Mouse (Mus musculus) midbrain, postnatal 0 days (tissue): ENCODE results near the gene Smarcd3. TPM values are rescaled to one million over a fixed set of nuclear protein-coding genes. Genes with fewer than 3 reads are reported as not detected.

ENCODE experiments used
- ATAC-seq: fragments of 200-750 bp; cut with Nextera tagmentation; 2 replicates; pipeline ENCODE4 v1.8.0; 2017; ENCODE audit warnings: moderate number of reproducible peaks, mild to moderate bottlenecking, moderate TSS enrichment, moderate library complexity; ENCODE audit not compliant: low FRiP score
- DNase-seq: peaks from one replicate; pipeline ENCODE4 v3.0.0-alpha.2; 2015; ENCODE audit warnings: low spot score
- H3K27ac ChIP-seq: fragments of 300-500 bp; sonication (generic); 2 replicates; pipeline ENCODE4 v1.5.1; 2014; ENCODE audit warnings: low read depth, mild to moderate bottlenecking, low read length, mixed read lengths
- H3K27me3 ChIP-seq: fragments of 300-500 bp; sonication (generic); 2 replicates; pipeline ENCODE4 v1.6.1; 2014; ENCODE audit warnings: low read length, control low read depth, mixed read lengths; ENCODE audit not compliant: insufficient read depth
- H3K36me3 ChIP-seq: fragments of 300-500 bp; sonication (generic); 2 replicates; pipeline ENCODE4 v1.6.1; 2014; ENCODE audit warnings: low read length, control low read depth, mixed read lengths; ENCODE audit not compliant: insufficient read depth
- H3K4me1 ChIP-seq: fragments of 300-500 bp; sonication (generic); 2 replicates; pipeline ENCODE4 v1.6.1; 2014; ENCODE audit warnings: mild to moderate bottlenecking, control low read depth, antibody characterized with exemption, low read length, mixed read lengths; ENCODE audit not compliant: insufficient read depth
- H3K4me2 ChIP-seq: fragments of 300-500 bp; sonication (generic); 2 replicates; pipeline ENCODE4 v1.6.1; 2014; ENCODE audit warnings: low read depth, mild to moderate bottlenecking, low read length, mixed read lengths; ENCODE audit not compliant: poor library complexity, severe bottlenecking
- H3K4me3 ChIP-seq: fragments of 300-500 bp; sonication (generic); 2 replicates; pipeline ENCODE4 v1.5.1; 2014; ENCODE audit warnings: low read depth, mild to moderate bottlenecking, low read length, moderate library complexity
- H3K9ac ChIP-seq: fragments of 300-500 bp; sonication (generic); replicated peaks from 2 replicates; pipeline ENCODE4 v1.6.1; 2014; ENCODE audit warnings: mild to moderate bottlenecking, low read length, moderate library complexity, mixed read lengths; ENCODE audit not compliant: poor library complexity, severe bottlenecking
- H3K9me3 ChIP-seq: fragments of 300-500 bp; sonication (generic); 2 replicates; pipeline ENCODE4 v1.6.1; 2016; ENCODE audit warnings: low read length, control low read depth
- CTCF ChIP-seq: IDR thresholded peaks from 2 replicates; pipeline ENCODE4 v1.5.1; 2016; ENCODE audit warnings: antibody characterized with exemption, mild to moderate bottlenecking
- WGBS: fragments of 180-500 bp; shearing (Covaris S2); extraction: QIAGEN DNeasy Blood & Tissue Kit; methylation state at CpG from one replicate; pipeline ENCODE4 v1.1.7; 2014; 5-methylcytosine and 5-hydroxymethylcytosine counted together
- polyA plus RNA-seq: library from polyadenylated mRNA; unstranded; fragments of >200 nt; fragmentation: Nextera tagmentation; extraction: Ambion mirVana; gene quantifications from 2 replicates; pipeline ENCODE4 v1.2.1, GENCODE M21; 2015
- total RNA-seq: library from RNA; depleted of rRNA; stranded (reverse); fragments of >200 nt; gene quantifications from 2 replicates; pipeline ENCODE4 v1.2.3, GENCODE M21; 2014

Gene Smarcd3
- total and polyA plus RNA-seq, 2 experiments from 2014 or later, result 189 to 279 TPM

DNA sequence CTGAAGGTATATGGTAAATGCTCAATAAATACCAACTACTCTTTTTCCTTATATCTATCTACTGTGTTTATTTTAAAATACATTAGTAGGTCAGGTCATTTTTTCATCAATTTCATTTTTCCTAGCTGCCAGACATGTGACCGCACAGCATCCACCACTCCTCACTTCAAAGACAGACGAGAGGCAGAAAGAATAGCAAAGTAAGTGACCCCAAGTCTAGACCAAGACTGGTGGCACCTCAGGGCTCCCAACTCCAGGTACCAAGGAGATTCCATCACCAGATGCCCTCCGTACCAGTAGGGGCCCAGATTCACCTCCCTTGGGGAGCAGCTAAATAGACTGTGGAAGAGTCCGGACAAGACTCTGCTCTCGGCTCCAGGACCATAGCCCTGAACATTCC is 29.9 kb downstream of the Smarcd3 start:
- no peak overlapping the region for H3K4me2 ChIP-seq
- H3K36me3 ChIP-seq, result peaks cover 45% of the 10 kb centered on the region
- no peaks in the 10 kb centered on the region for H3K9me3 ChIP-seq
- ATAC-seq, result no peak
- 89% methylated on average over 5 of the region's 5 CpGs for WGBS
- H3K27ac ChIP-seq, result no peak overlapping the region
- H3K9ac ChIP-seq, result no peak overlapping the region
- no peak for TF ChIP-seq CTCF
- H3K4me3 ChIP-seq, result no peak overlapping the region
- H3K4me1 ChIP-seq, result peaks cover 24% of the 10 kb centered on the region; the same call in 1 of the 2 replicates
- no peaks in the 10 kb centered on the region for H3K27me3 ChIP-seq
- no peak for DNase-seq

DNA sequence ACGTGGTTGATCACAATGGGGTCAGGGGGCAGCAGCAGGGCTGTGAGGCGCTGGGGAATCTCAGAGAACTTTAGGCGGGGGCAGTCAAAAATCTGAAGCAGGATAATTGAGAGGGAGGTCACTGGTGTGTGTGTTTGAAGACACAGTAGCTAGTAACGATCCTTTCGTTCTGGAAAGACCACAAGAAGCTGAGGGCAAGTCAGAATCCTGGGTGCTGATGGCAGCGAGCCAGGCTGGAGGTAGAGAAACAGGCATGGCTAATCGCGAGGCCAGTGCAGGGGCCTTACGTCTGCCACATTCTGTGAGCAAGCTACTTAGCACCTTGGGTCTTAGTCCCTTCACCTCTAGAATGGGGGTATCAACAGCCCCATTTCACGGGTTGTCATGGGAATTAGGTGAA is 30.3 kb downstream of the Smarcd3 start:
- WGBS, result 67% methylated on average over 10 of the region's 10 CpGs
- Histone ChIP-seq H3K36me3 (peaks cover 47% of the 10 kb centered on the region), H3K4me2 (no peak overlapping the region), H3K4me3 (no peak overlapping the region), H3K27ac (no peak overlapping the region), H3K27me3 (no peaks in the 10 kb centered on the region), H3K9me3 (no peaks in the 10 kb centered on the region), H3K4me1 (peaks cover 22% of the 10 kb centered on the region; the same call in 1 of the 2 replicates), H3K9ac (no peak overlapping the region)
- DNase-seq (no peak), ATAC-seq (no peak)
- no peak for TF ChIP-seq CTCF

DNA sequence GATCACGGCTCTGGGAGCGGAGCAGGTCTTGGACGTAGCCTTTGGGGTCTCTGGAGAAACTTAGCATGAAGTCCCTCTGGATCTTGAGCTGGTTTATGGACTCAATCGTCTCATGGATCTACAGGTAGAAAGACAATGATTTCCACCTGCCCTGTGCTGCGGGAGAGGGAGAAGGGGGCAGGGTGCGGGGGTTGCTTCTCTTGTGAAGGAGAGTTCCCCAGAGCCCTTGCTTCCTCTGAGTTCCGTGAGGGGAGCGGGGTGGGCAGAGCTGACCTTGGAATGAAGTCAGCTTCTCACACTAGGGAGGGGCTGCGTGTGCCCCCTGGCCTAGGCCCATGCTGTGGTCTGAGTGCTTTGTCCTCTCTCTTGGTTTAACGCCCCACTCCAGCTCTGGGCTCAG is 31.0 kb downstream of the Smarcd3 start:
- TF ChIP-seq CTCF, result no peak
- H3K9me3 ChIP-seq, result no peaks in the 10 kb centered on the region
- H3K4me2 ChIP-seq, result no peak overlapping the region
- H3K4me1 ChIP-seq, result peaks cover 22% of the 10 kb centered on the region; the same call in 1 of the 2 replicates
- DNase-seq (no peak), ATAC-seq (no peak)
- no peak overlapping the region for H3K9ac ChIP-seq
- WGBS, result 83% methylated on average over 10 of the region's 10 CpGs
- H3K4me3 ChIP-seq, result no peak overlapping the region
- no peaks in the 10 kb centered on the region for H3K27me3 ChIP-seq
- no peak overlapping the region for H3K27ac ChIP-seq
- H3K36me3 ChIP-seq, result peaks cover 49% of the 10 kb centered on the region

DNA sequence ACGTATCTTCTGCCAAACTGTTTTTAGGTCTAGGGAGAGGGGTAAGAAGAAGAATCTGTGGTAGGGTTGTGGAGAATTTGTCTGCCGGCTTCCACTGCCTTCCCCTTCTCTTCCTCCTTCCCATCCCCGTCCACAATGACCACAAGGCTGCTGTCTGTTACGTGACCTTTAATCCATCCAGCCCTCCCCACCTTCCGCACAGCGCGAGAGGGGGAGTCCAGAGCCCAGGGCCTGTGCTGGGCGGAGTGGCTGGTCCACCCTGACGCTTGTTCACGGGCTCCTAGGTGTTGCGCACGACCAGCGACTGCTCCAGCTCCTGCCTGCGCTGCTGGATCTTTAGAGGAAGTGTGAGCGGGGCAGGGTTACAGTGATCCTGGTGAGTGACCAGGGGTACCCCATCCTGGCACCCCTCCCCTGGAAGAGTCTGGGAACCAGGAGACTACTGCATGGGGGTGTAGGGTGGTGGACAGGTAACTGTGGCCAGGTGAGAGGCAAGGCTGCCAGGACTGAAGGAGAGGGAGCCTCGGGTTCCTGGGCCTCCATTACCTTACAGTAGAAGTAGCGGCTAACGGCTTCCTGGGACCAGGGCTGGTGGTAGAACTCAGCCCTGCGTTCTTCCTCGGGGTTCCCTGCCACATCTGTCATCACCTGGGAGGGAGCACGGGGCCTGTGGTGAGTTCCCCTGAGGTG is 31.6 kb downstream of the Smarcd3 start:
- H3K27ac ChIP-seq, result no peak overlapping the region
- WGBS, result 68% methylated on average over 21 of the region's 21 CpGs
- H3K36me3 ChIP-seq, result peaks cover 49% of the 10 kb centered on the region
- no peak overlapping the region for H3K9ac ChIP-seq
- ATAC-seq (no peak), DNase-seq (no peak)
- H3K27me3 ChIP-seq, result no peaks in the 10 kb centered on the region
- H3K4me3 ChIP-seq, result no peak overlapping the region
- H3K4me2 ChIP-seq, result no peak overlapping the region
- TF ChIP-seq CTCF, result no peak
- no peaks in the 10 kb centered on the region for H3K9me3 ChIP-seq
- H3K4me1 ChIP-seq, result peaks cover 26% of the 10 kb centered on the region

DNA sequence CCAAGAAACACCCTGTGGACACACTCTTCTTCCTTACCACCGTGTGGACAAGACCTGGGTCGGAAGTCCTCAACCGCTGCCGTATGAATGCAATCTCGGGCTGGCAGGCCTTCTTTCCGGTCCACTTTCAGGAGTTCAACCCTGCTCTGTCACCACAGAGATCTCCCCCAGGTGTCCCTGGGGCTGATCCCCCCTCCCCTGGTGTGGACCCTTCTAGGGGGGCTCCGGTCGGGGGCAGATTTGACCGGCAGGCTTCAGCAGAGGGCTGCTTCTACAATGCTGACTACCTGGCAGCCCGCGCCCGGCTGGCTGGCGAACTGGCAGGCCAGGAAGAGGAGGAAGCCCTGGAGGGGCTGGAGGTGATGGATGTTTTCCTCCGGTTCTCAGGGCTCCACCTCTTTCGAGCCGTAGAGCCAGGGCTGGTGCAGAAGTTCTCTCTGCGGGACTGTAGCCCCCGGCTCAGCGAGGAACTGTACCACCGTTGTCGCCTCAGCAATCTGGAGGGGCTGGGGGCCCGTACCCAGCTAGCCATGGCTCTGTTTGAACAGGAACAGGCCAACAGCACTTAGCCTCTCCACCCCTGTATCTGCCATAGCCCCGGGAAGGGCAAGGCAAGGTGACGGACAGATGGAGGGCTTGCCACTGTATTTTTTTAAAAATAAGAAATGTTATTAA is 32.3 kb downstream of the Smarcd3 start:
- Histone ChIP-seq H3K4me1 (peaks cover 27% of the 10 kb centered on the region), H3K27me3 (no peaks in the 10 kb centered on the region), H3K9me3 (no peaks in the 10 kb centered on the region), H3K36me3 (peaks cover 49% of the 10 kb centered on the region), H3K4me2 (no peak overlapping the region), H3K4me3 (no peak overlapping the region), H3K27ac (no peak overlapping the region), H3K9ac (no peak overlapping the region)
- no peak for TF ChIP-seq CTCF
- no peak for DNase-seq
- 66% methylated on average over 24 of the region's 24 CpGs for WGBS
- ATAC-seq, result no peak

DNA sequence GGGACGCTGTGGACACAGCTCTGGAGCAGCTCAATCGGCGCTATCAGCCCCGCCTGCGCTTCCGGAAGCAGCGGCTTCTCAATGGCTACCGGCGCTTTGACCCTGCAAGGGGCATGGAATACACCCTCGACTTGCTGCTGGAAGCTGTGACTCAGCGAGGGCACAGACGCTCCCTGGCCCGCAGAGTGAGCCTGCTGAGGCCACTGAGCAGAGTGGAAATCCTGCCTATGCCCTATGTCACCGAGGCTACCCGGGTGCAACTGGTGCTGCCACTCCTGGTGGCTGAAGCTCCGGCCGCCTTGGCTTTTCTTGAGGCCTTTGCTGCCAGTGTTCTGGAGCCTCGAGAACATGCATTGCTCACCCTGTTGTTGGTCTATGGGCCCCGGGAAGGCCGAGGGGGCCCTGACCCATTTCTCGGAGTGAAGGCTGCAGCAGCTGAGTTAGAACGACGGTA is 32.9 kb downstream of the Smarcd3 start:
- no peak overlapping the region for H3K4me2 ChIP-seq
- TF ChIP-seq CTCF, result no peak
- H3K4me1 ChIP-seq, result peaks cover 21% of the 10 kb centered on the region
- no peaks in the 10 kb centered on the region for H3K9me3 ChIP-seq
- ATAC-seq (no peak), DNase-seq (no peak)
- H3K9ac ChIP-seq, result no peak overlapping the region
- no peak overlapping the region for H3K27ac ChIP-seq
- H3K27me3 ChIP-seq, result no peaks in the 10 kb centered on the region
- 36% methylated on average over 23 of the region's 23 CpGs for WGBS
- peaks cover 49% of the 10 kb centered on the region for H3K36me3 ChIP-seq
- no peak overlapping the region for H3K4me3 ChIP-seq
